Comparison of ENCODE assay signal across 12 mouse cellular contexts in genomic region chr8:61178594-61179140, GRCm38 (mm10). TPM values are rescaled to one million over a fixed set of nuclear protein-coding genes. Genes with fewer than 3 reads are reported as not detected.
DNase-seq lines count a peak whose midpoint lies in the region; ATAC-seq and TF ChIP-seq lines count a peak whose summit lies in the region.
"Had no signal": no experiment of that assay in that cellular context is flagged by ENCODE, and none has a peak within 500 bp of the region (broad histone marks: within the 10 kb centered on the region; RNA-seq: fewer than 3 reads in every experiment).

No protein-coding gene starts in this region.

- no peak overlapping the region for H3K9ac ChIP-seq in forebrain, embryonic 15.5 days (replicated peaks)
- H3K9ac ChIP-seq in midbrain, embryonic 16.5 days (ENCODE audit: low read depth, low read length): no peak overlapping the region
- H3K9ac ChIP-seq: liver, embryonic 13.5 days had no signal

- ATAC-seq in forebrain, embryonic 15.5 days (replicated peaks): peak; percentile 59
- peak; percentile 78 for ATAC-seq in midbrain, embryonic 16.5 days

- H3K27me3 ChIP-seq in kidney, adult 2 months (replicated peaks; ENCODE audit: control insufficient read depth, insufficient read depth, low read length): no peaks in the 10 kb centered on the region
- no peaks in the 10 kb centered on the region for H3K27me3 ChIP-seq in forebrain, embryonic 15.5 days
- no peaks in the 10 kb centered on the region for H3K27me3 ChIP-seq in midbrain, embryonic 16.5 days (ENCODE audit: control insufficient read depth, insufficient read depth, low read depth, low read length)
- H3K27me3 ChIP-seq: liver, embryonic 13.5 days had no signal

- TF ChIP-seq CTCF in kidney, adult 2 months (conservative IDR thresholded peaks at IDR 0.05; ENCODE audit: insufficient read depth, insufficient read length, low read depth, low read length): no peak

- no peaks in the 10 kb centered on the region for H3K36me3 ChIP-seq in kidney, adult 2 months (ENCODE audit: control insufficient read depth, insufficient read depth, low read length)
- no peaks in the 10 kb centered on the region for H3K36me3 ChIP-seq in forebrain, embryonic 15.5 days
- no peaks in the 10 kb centered on the region for H3K36me3 ChIP-seq in midbrain, embryonic 16.5 days (ENCODE audit: control insufficient read depth, insufficient read depth, low read length)
- H3K36me3 ChIP-seq: liver, embryonic 13.5 days had no signal

- no peak for TF ChIP-seq POLR2A in kidney, adult 2 months (IDR thresholded peaks at IDR 0.05; ENCODE audit: low read depth, low read length)

- H3K9me3 ChIP-seq in forebrain, embryonic 15.5 days: no peaks in the 10 kb centered on the region
- H3K9me3 ChIP-seq in midbrain, embryonic 16.5 days (replicated peaks; ENCODE audit: control insufficient read depth, low read length, poor library complexity, severe bottlenecking): no peaks in the 10 kb centered on the region
- H3K9me3 ChIP-seq: liver, embryonic 13.5 days had no signal

- H3K4me1 ChIP-seq in kidney, adult 2 months (ENCODE audit: control insufficient read depth, insufficient read depth, low read length): peaks cover 7% of the 10 kb centered on the region; the same call in 1 of the 2 replicates
- peaks cover 8% of the 10 kb centered on the region; the same call in 1 of the 2 replicates for H3K4me1 ChIP-seq in forebrain, embryonic 15.5 days
- peaks cover 6% of the 10 kb centered on the region for H3K4me1 ChIP-seq in midbrain, embryonic 16.5 days (ENCODE audit: control insufficient read depth, insufficient read depth, low read length)
- H3K4me1 ChIP-seq: liver, embryonic 13.5 days had no signal

- DNase-seq in embryo, embryonic 11 days: peak; percentile 16
- no peak for DNase-seq in embryo, embryonic 9.5 days (ENCODE audit: extremely low spot score)
- DNase-seq in kidney, postnatal 4 days: peak; percentile 9 to 15
- no peak for DNase-seq in kidney, adult 2 months
- DNase-seq in adrenal gland, adult 8-10 months: no peak
- DNase-seq in spleen, postnatal 36 days (ENCODE audit: low spot score in 2 of 2): no peak
- DNase-seq: adrenal gland, adult 2 months; cerebellum, postnatal 36 days; liver, embryonic 13.5 days had no signal

- peak overlapping the region; percentile 13; the same call in 1 of the 2 replicates for H3K4me2 ChIP-seq in forebrain, embryonic 15.5 days (replicated peaks)
- peak overlapping the region; percentile 34 for H3K4me2 ChIP-seq in midbrain, embryonic 16.5 days (ENCODE audit: low read length)
- H3K4me2 ChIP-seq: liver, embryonic 13.5 days had no signal

- WGBS in kidney, adult 2 months: 59% methylated on average over 11 of the region's 11 CpGs
- WGBS in forebrain, embryonic 15.5 days: 19% methylated on average over 11 of the region's 11 CpGs
- WGBS in midbrain, embryonic 16.5 days: 21% methylated on average over 11 of the region's 11 CpGs

- H3K4me3 ChIP-seq in kidney, adult 2 months (ENCODE audit: insufficient read depth, low read depth, low read length): no peak overlapping the region
- H3K4me3 ChIP-seq in forebrain, embryonic 15.5 days: no peak overlapping the region
- H3K4me3 ChIP-seq in midbrain, embryonic 16.5 days (ENCODE audit: low read depth, low read length): no peak overlapping the region
- H3K4me3 ChIP-seq: erythroblast, embryonic 14.5 days; liver, embryonic 13.5 days had no signal

- no peak overlapping the region for H3K27ac ChIP-seq in kidney, adult 2 months (ENCODE audit: insufficient read depth, low read depth, low read length)
- H3K27ac ChIP-seq in forebrain, embryonic 15.5 days (replicated peaks): no peak overlapping the region
- H3K27ac ChIP-seq in midbrain, embryonic 16.5 days (ENCODE audit: low read length): no peak overlapping the region
- H3K27ac ChIP-seq: liver, embryonic 13.5 days had no signal

RNA-seq across cellular contexts. Expression of gene Sh3rf1, which starts 45.0 kb away (rescaled TPM):
- polyA plus RNA-seq in kidney, adult 2 months (2012; rRNA removed): 14.4 and 15.3 TPM in 2 replicates
- polyA plus RNA-seq in forebrain, embryonic 15.5 days (2015; fragmentation: Nextera tagmentation; extraction: Ambion mirVana): 32.3 and 32.8 TPM in 2 replicates
- 32.1 and 34.7 TPM in 2 replicates for polyA plus RNA-seq in midbrain, embryonic 16.5 days (2015; fragmentation: Nextera tagmentation; extraction: Ambion mirVana)
- 10 to 100 TPM in 2 of 4 experiments, 1 to 10 TPM in 2; 8.7 to 13.5 (median 10.4) TPM for total RNA-seq in adrenal gland, adult 8-10 months (2022)

Comparison
In these comparisons a context has a peak if more than half of its experiments do, and no peak if none do; other contexts are left out.
1. DNase-seq: peak in embryo, embryonic 11 days (single experiment) and kidney, postnatal 4 days (2 of 2); none in embryo, embryonic 9.5 days (single experiment), kidney, adult 2 months (single experiment), adrenal gland, adult 8-10 months (single experiment) and spleen, postnatal 36 days (0 of 2).